Mouse (Mus musculus): ENCODE data around the gene Ercc6l2. TPM values are rescaled to one million over a fixed set of nuclear protein-coding genes. Genes with fewer than 3 reads are reported as not detected.
A peak's percentile ranks its signal among the peaks of the same experiment; 100 is the strongest.

The Ercc6l2 gene
- polyA plus RNA-seq (2015; fragmentation: Nextera tagmentation; extraction: Ambion mirVana): 16.9 and 19.7 TPM in 2 replicates

- peaks cover 17% of the 10 kb centered on the region for H3K4me1 ChIP-seq
- under 1% methylated on average over 86 of the region's 87 CpGs for WGBS
- peak; percentile 99 for ATAC-seq
- H3K4me2 ChIP-seq: peak within 1 kb of the TSS; percentile 73
- no peaks in the 10 kb centered on the region for H3K36me3 ChIP-seq (ENCODE audit: poor library complexity, severe bottlenecking)
- H3K4me3 ChIP-seq: peak within 1 kb of the TSS; percentile 65
- peak within 1 kb of the TSS; percentile 89 for H3K27ac ChIP-seq
- peak within 1 kb of the TSS; percentile 89 for H3K9ac ChIP-seq
- H3K27me3 ChIP-seq: no peaks in the 10 kb centered on the region
- no peaks in the 10 kb centered on the region for H3K9me3 ChIP-seq (replicated peaks)
Observed at GRCm38 (mm10) chr13:63814746-63815681, at the start of gene Ercc6l2. Ercc6l2 (plus strand) TSS chr13:63815240.

DNA sequence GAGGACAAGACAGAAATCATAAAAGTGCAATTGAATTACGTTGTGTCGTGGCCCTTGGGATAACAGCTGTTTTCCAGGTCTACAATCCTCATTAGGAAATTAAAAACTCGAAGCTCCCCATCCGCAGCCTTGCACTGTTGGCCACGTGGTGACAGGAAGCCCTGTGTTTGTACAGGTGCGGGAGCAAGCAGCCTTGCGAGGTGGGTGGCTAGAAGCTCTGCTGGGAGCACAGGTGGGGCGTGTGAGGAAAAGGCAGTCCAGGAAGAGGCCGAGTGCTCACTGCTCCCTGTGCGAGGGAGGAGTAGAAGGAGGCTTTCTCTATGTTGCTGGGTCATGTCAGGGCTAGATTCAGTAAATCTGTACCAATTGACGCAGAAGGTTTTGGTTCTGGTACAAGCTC, 49.0 kb upstream of the Ercc6l2 start:
- H3K9ac ChIP-seq: no peak overlapping the region
- no peaks in the 10 kb centered on the region for H3K27me3 ChIP-seq
- no peak for ATAC-seq
- no peaks in the 10 kb centered on the region for H3K9me3 ChIP-seq (replicated peaks)
- H3K4me2 ChIP-seq: no peak overlapping the region
- no peak overlapping the region for H3K27ac ChIP-seq
- no peaks in the 10 kb centered on the region for H3K36me3 ChIP-seq (ENCODE audit: poor library complexity, severe bottlenecking)
- no peak overlapping the region for H3K4me3 ChIP-seq
- no peaks in the 10 kb centered on the region for H3K4me1 ChIP-seq
- WGBS: 81% methylated on average over 11 of the region's 11 CpGs

GRCm38 (mm10) chr13:63771009-63771408, 44.0 kb upstream of the Ercc6l2 start:
- Histone ChIP-seq H3K9ac (no peak overlapping the region), H3K4me3 (no peak overlapping the region), H3K36me3 (ENCODE audit: poor library complexity, severe bottlenecking) (no peaks in the 10 kb centered on the region), H3K9me3 (replicated peaks) (no peaks in the 10 kb centered on the region), H3K4me2 (no peak overlapping the region), H3K4me1 (no peaks in the 10 kb centered on the region), H3K27ac (no peak overlapping the region), H3K27me3 (no peaks in the 10 kb centered on the region)
- ATAC-seq: no peak
- 92% methylated on average over 3 of the region's 3 CpGs for WGBS

DNA sequence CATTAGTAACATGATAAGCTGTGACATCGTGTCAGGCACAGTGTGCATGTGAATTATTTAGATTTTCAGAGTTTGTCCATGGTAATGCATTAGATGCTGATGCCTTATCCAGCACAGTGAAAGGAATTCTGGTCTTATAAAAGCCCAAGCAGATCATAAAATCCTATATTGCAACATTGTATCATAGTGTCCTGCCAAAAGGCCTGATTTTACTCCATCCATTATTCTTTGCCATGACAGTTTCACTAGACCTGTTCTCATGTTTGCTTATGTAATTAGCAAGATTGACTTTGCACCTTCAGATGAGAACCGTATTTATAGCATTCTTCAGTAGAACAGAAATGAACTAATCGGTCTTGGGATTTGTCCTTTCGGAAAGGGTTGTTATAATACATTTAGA, 36.1 kb upstream of the Ercc6l2 start:
- H3K36me3 ChIP-seq (ENCODE audit: poor library complexity, severe bottlenecking): no peaks in the 10 kb centered on the region
- no peak overlapping the region for H3K9ac ChIP-seq
- H3K4me2 ChIP-seq: no peak overlapping the region
- ATAC-seq: no peak
- WGBS: 69% methylated on average over 4 of the region's 4 CpGs
- no peak overlapping the region for H3K27ac ChIP-seq
- H3K9me3 ChIP-seq (replicated peaks): no peaks in the 10 kb centered on the region
- H3K27me3 ChIP-seq: no peaks in the 10 kb centered on the region
- H3K4me1 ChIP-seq: 0 out of 2 replicates have a peak, but pooled peaks cover 8% of the 10 kb centered on the region
- no peak overlapping the region for H3K4me3 ChIP-seq

GRCm38 (mm10) chr13:63779376-63780291, 35.4 kb upstream of the Ercc6l2 start:
- H3K4me1 ChIP-seq: 0 out of 2 replicates have a peak, but pooled peaks cover 8% of the 10 kb centered on the region
- no peak overlapping the region for H3K9ac ChIP-seq
- no peak overlapping the region for H3K4me3 ChIP-seq
- no peaks in the 10 kb centered on the region for H3K36me3 ChIP-seq (ENCODE audit: poor library complexity, severe bottlenecking)
- WGBS: 17% methylated on average over 2 of the region's 2 CpGs
- H3K4me2 ChIP-seq: no peak overlapping the region
- H3K27ac ChIP-seq: no peak overlapping the region
- peak; percentile 87 for ATAC-seq
- no peaks in the 10 kb centered on the region for H3K27me3 ChIP-seq
- H3K9me3 ChIP-seq (replicated peaks): no peaks in the 10 kb centered on the region

DNA sequence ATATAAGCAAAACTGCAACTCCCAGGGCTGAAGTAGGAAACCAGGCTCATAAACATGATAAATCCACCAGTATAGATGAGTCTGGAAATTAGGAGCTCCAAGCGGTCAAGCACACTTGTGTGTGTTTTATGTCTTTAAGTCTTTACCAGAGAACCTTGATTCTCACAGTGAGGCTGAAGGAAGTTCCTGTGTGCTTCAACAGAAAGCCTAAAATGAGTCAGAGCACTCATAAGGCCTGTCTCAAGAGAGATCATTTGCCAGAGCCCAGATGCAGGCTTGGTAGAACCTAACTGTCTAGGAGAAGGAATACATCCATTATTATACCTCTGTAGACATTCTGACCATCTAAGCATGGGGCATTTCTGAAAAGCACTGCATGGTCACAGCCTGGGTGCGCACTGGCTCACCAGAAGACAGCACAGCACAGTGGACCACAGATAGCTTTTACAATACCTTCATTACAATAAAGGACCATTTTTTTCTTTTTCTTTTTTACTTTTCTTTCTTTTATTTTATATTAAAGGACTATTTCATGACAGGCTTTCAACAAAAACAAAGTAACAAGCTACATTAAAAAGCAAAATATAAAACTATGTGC, 22.7 kb upstream of the Ercc6l2 start:
- Histone ChIP-seq H3K4me2 (no peak overlapping the region), H3K9ac (no peak overlapping the region), H3K36me3 (ENCODE audit: poor library complexity, severe bottlenecking) (no peaks in the 10 kb centered on the region), H3K4me1 (no peaks in the 10 kb centered on the region), H3K9me3 (replicated peaks) (no peaks in the 10 kb centered on the region), H3K4me3 (no peak overlapping the region), H3K27ac (no peak overlapping the region), H3K27me3 (no peaks in the 10 kb centered on the region)
- 97% methylated on average over 2 of the region's 2 CpGs for WGBS
- ATAC-seq: no peak

DNA sequence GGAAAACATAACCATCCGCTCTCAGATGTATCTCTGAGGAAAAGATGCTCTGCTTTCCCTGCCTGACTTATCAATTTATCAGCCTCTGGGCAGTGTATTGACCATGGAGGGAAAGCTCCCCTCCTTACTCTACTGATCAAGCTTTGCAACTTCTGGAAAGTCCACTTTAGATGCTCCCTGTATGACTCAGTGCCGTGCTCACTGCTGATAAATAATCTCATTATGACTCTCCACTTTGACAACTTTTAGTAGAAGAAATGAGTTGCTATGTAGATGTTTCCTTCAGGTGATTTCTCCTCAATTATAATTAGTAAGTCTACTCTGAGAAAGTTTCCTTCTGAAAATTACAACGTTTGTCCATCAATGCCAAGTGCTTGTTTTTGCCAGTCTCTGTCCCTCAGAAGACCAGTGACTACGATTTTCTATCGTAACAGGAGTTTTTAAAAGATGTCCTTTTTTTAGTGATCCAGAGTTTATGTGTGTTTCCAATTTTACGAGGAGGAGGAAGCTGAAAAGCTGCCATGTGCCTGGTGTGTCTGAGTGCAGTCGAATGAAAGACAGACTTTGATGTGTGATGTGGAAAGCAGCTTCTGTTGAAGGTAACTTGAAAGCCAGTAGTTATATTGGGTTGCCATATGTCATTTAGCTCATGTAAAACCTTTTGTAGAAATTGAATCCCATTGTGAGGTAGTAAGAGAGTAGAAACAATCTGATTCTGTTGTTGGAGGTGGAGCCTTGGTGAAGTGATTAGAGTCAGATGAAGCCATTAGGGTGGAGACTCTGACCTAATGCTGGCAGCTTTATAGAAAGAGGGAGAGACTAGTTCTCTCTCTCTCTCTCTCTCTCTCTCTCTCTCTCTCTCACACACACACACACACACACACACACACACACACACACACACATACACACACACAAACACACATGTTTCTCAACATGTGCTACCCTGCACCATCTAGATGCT, 21.4 kb upstream of the Ercc6l2 start:
- no peak for ATAC-seq
- Histone ChIP-seq H3K4me2 (no peak overlapping the region), H3K27ac (no peak overlapping the region), H3K4me1 (no peaks in the 10 kb centered on the region), H3K27me3 (no peaks in the 10 kb centered on the region), H3K36me3 (ENCODE audit: poor library complexity, severe bottlenecking) (no peaks in the 10 kb centered on the region), H3K4me3 (no peak overlapping the region), H3K9me3 (replicated peaks) (no peaks in the 10 kb centered on the region), H3K9ac (no peak overlapping the region)
- 84% methylated on average over 7 of the region's 7 CpGs for WGBS

DNA sequence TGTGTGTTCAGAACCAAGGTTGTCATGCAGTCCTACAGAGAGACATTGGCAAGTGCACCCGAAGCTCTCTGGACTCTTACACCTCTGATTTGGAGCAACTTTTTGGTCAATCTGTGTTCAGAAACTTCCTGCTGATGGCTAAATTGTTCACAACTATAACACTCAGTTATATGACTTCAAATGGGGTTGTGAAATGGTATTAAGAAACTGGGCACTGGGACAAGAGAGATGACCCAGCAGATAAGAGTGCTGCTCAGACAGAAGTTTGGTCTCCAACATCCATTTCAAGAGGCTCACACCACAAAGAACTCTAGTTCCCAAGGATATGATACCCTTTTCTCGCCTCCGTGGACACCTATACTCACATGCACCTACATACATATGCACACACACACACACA, 16.4 kb upstream of the Ercc6l2 start:
- 84% methylated on average over 3 of the region's 3 CpGs for WGBS
- Histone ChIP-seq H3K27me3 (no peaks in the 10 kb centered on the region), H3K4me2 (no peak overlapping the region), H3K4me1 (no peaks in the 10 kb centered on the region), H3K36me3 (ENCODE audit: poor library complexity, severe bottlenecking) (no peaks in the 10 kb centered on the region), H3K27ac (no peak overlapping the region), H3K9me3 (replicated peaks) (no peaks in the 10 kb centered on the region), H3K9ac (no peak overlapping the region), H3K4me3 (no peak overlapping the region)
- no peak for ATAC-seq

- 72% methylated on average over 1 of the region's 1 CpGs for WGBS
- ATAC-seq: no peak
- Histone ChIP-seq H3K4me2 (no peak overlapping the region), H3K9me3 (replicated peaks) (no peaks in the 10 kb centered on the region), H3K4me3 (no peak overlapping the region), H3K9ac (no peak overlapping the region), H3K27me3 (no peaks in the 10 kb centered on the region), H3K36me3 (ENCODE audit: poor library complexity, severe bottlenecking) (no peaks in the 10 kb centered on the region), H3K27ac (no peak overlapping the region), H3K4me1 (no peaks in the 10 kb centered on the region)
Observed at GRCm38 (mm10) chr13:63799940-63800339, 15.1 kb upstream of the Ercc6l2 start.

GRCm38 (mm10) chr13:63801289-63801688, 13.8 kb upstream of the Ercc6l2 start:
- Histone ChIP-seq H3K27me3 (no peaks in the 10 kb centered on the region), H3K27ac (no peak overlapping the region), H3K9ac (no peak overlapping the region), H3K4me1 (no peaks in the 10 kb centered on the region), H3K4me2 (no peak overlapping the region), H3K9me3 (replicated peaks) (no peaks in the 10 kb centered on the region), H3K4me3 (no peak overlapping the region), H3K36me3 (ENCODE audit: poor library complexity, severe bottlenecking) (no peaks in the 10 kb centered on the region)
- ATAC-seq: no peak
- WGBS: 87% methylated on average over 1 of the region's 1 CpGs

DNA sequence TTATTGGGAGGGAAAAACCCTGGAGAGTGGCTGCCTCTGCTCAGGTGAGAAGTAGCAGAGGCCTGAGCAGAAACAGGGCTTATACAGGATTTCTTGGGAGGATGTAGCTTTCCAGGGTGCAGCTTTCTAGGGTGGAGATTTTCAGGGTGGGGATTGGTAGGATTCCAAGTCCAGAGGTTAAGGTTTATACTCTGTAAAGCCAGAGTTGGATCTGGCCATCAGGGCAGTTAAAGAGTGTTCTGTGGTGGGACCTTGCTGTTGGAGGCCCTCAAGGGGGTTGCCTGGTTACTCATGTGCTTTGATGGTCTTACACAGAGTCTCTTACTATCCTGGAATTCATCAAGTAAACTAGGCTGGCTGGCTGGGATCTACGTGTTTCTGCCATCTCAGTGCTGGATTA, 7.8 kb upstream of the Ercc6l2 start:
- Histone ChIP-seq H3K9me3 (replicated peaks) (no peaks in the 10 kb centered on the region), H3K4me2 (no peak overlapping the region), H3K4me1 (no peaks in the 10 kb centered on the region), H3K9ac (no peak overlapping the region), H3K36me3 (ENCODE audit: poor library complexity, severe bottlenecking) (no peaks in the 10 kb centered on the region), H3K27ac (no peak overlapping the region), H3K4me3 (no peak overlapping the region), H3K27me3 (no peaks in the 10 kb centered on the region)
- WGBS: 76% methylated on average over 1 of the region's 1 CpGs
- ATAC-seq: no peak

Data from forebrain, embryonic 13.5 days (tissue).